18 mouse cellular contexts compared by ENCODE assay signal in genomic region chr2:69150841-69151240, GRCm38 (mm10).
"Had no signal": no experiment of that assay in that cellular context is flagged by ENCODE, and none has a peak within 500 bp of the region (broad histone marks: within the 10 kb centered on the region; RNA-seq: fewer than 3 reads in every experiment).

No protein-coding gene starts in this region.

- H3K9me3 ChIP-seq: intestine, embryonic 15.5 days; limb, embryonic 12.5 days; limb, embryonic 15.5 days had no signal

- ATAC-seq: intestine, embryonic 15.5 days; liver, postnatal 0 days; lung, postnatal 0 days had no signal

- H3K4me2 ChIP-seq: intestine, embryonic 15.5 days; limb, embryonic 12.5 days; limb, embryonic 15.5 days; liver, embryonic 11.5 days; lung, embryonic 14.5 days had no signal

- H3K4me1 ChIP-seq: intestine, embryonic 15.5 days; limb, embryonic 15.5 days had no signal

- H3K36me3 ChIP-seq: intestine, embryonic 15.5 days; limb, embryonic 12.5 days; limb, embryonic 15.5 days had no signal

- H3K27ac ChIP-seq: intestine, embryonic 15.5 days; limb, embryonic 12.5 days; limb, embryonic 15.5 days; liver, embryonic 14.5 days; macrophage had no signal

- H3K27me3 ChIP-seq: intestine, embryonic 15.5 days; limb, embryonic 12.5 days; limb, embryonic 15.5 days had no signal

- H3K4me3 ChIP-seq: intestine, embryonic 15.5 days; limb, embryonic 12.5 days; limb, embryonic 15.5 days had no signal

- H3K9ac ChIP-seq: intestine, embryonic 15.5 days; limb, embryonic 12.5 days; limb, embryonic 15.5 days; liver, embryonic 14.5 days; liver, postnatal 0 days; lung, embryonic 14.5 days had no signal

- DNase-seq: kidney, adult 18-20 months; kidney, adult 9 months; kidney, postnatal 14 days; kidney, postnatal 4 days; left cerebral cortex, postnatal 4 days; liver, postnatal 0 days; lung, embryonic 14.5 days; right cerebral cortex, postnatal 25 days; thymus, adult 18-20 months; thymus, postnatal 14 days; thymus, postnatal 4 days had no signal
